Mouse (Mus musculus) testis, adult 2 months (tissue): Measurements from ENCODE around the gene Myh4.

Source experiments
- CTCF ChIP-seq: fragments of 200-500 bp; IDR thresholded peaks from 2 replicates; pipeline ENCODE4 v1.5.1; 2012; ENCODE audit warnings: low read depth, mild to moderate bottlenecking, inconsistent platforms, low read length, moderate library complexity; ENCODE audit not compliant: control insufficient read depth, insufficient read depth, insufficient replicate concordance
- POLR2A ChIP-seq: fragments of 200-500 bp; IDR thresholded peaks from 2 replicates; pipeline ENCODE4 v1.6.1; 2012; ENCODE audit warnings: low read depth, mild to moderate bottlenecking, inconsistent platforms, low read length, moderate library complexity; ENCODE audit not compliant: control insufficient read depth

DNA sequence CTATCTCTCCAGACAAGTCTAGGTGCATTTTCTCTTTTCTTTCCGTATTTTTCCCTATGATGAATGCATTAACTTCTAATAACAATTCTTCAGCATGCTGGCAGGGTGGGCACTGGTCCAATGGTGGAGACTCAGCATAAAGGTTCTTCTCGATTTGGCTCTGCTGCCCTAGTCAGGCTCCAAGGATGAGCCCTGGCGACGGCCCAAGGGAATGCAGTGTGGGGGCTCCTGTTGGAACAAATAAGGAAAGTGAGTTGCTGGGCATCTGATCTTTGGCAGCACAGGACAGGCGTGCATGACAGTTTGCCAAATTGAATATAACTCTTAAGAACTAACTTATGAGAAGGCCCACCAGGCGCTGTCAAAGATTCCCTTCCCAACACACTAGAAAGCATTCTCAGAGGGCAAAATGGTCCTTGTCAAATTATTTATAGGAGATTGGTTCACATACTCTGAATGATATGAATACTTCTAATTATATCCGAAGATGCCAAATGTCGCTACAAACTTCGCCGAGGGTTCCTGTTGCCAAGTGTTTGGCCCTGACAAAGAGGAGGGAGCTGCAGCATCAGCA, 38.9 kb downstream of the Myh4 start, which contains the start of gene Myh8:
- TF ChIP-seq CTCF (no peak), POLR2A (no peak)
